Comparison of ENCODE assay signal across 17 mouse cellular contexts in the genomic region with DNA sequence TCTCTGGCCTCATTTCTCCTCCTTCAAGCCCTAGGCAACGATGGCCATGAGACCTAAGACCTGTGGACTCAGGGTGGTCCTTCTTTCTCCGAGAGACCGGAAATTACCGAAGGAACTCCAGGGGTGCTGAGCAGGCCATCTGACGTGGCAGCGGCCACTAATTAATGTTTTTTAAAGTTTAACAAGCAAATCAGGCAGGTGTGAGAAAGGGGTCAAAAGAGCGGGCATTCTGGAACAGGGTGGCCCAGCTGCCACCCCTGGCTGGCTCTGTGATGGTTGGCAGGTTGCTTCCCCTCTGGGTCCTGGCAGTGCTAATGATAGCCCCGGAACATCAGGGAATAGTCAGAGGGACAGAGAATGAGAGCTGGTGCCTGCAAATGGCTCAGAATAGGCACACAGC. TPM values are rescaled to one million over a fixed set of nuclear protein-coding genes. Genes with fewer than 3 reads are reported as not detected.
DNase-seq lines count a peak whose midpoint lies in the region; ATAC-seq lines count a peak whose summit lies in the region.
"Had no signal": no experiment of that assay in that cellular context is flagged by ENCODE, and none has a peak within 500 bp of the region (broad histone marks: within the 10 kb centered on the region; RNA-seq: fewer than 3 reads in every experiment).

No protein-coding gene starts in this region.

- intact Hi-C loops in left cerebral cortex, postnatal 4 days (cut with DNase I), result no loop called here
- intact Hi-C loops in left cerebral cortex, postnatal 25 days (cut with DNase I), result no loop called here

- H3K27ac ChIP-seq in kidney, embryonic 15.5 days, result peak overlapping the region; percentile 65
- peak overlapping the region; percentile 53; the same call in 1 of the 2 replicates for H3K27ac ChIP-seq in limb, embryonic 10.5 days
- H3K27ac ChIP-seq: hindbrain, embryonic 14.5 days; liver, embryonic 14.5 days; neural tube, embryonic 13.5 days had no signal

- peak; percentile 35 for ATAC-seq in kidney, embryonic 15.5 days (replicated peaks; ENCODE audit: low FRiP score)
- ATAC-seq in cerebellum, adult (ENCODE audit: insufficient number of reproducible peaks, low FRiP score, low TSS enrichment), result no peak
- ATAC-seq: forebrain, postnatal 0 days; intestine, embryonic 16.5 days had no signal

- peaks cover 66% of the 10 kb centered on the region for H3K4me1 ChIP-seq in kidney, embryonic 15.5 days
- H3K4me1 ChIP-seq in limb, embryonic 10.5 days, result peaks cover 79% of the 10 kb centered on the region

- H3K4me3 ChIP-seq in kidney, embryonic 15.5 days (replicated peaks), result no peak overlapping the region
- no peak overlapping the region for H3K4me3 ChIP-seq in limb, embryonic 10.5 days
- H3K4me3 ChIP-seq: neural tube, embryonic 13.5 days had no signal

- WGBS in kidney, embryonic 15.5 days, result 49% methylated on average over 8 of the region's 8 CpGs
- 53% methylated on average over 8 of the region's 8 CpGs for WGBS in limb, embryonic 10.5 days

- no peak overlapping the region for H3K9ac ChIP-seq in kidney, embryonic 15.5 days
- H3K9ac ChIP-seq: forebrain, postnatal 0 days; hindbrain, embryonic 14.5 days; liver, embryonic 14.5 days; neural tube, embryonic 13.5 days had no signal

- no peaks in the 10 kb centered on the region for H3K27me3 ChIP-seq in kidney, embryonic 15.5 days
- H3K27me3 ChIP-seq in limb, embryonic 10.5 days (ENCODE audit: low read depth, poor library complexity, severe bottlenecking), result 0 out of 2 replicates have a peak, but pooled peaks cover 16% of the 10 kb centered on the region

- H3K4me2 ChIP-seq in kidney, embryonic 15.5 days, result no peak overlapping the region
- H3K4me2 ChIP-seq: hindbrain, embryonic 14.5 days; neural tube, embryonic 13.5 days had no signal

- peak; percentile 42 for DNase-seq in left cerebral cortex, postnatal 4 days
- no peak for DNase-seq in left cerebral cortex, postnatal 25 days (ENCODE audit: low spot score in 2 of 2)
- peak; percentile 77 for DNase-seq in kidney, adult 18-20 months
- DNase-seq in limb, embryonic 10.5 days (ENCODE audit: low spot score), result no peak
- DNase-seq in MN1 (ENCODE audit: low spot score), result no peak
- DNase-seq: cerebellum, adult 11 months; cerebellum, postnatal 14 days; forebrain, postnatal 0 days; right cerebral cortex, postnatal 4 days; thymus, postnatal 14 days had no signal

- H3K9me3 ChIP-seq in kidney, embryonic 15.5 days (replicated peaks), result no peaks in the 10 kb centered on the region
- no peaks in the 10 kb centered on the region for H3K9me3 ChIP-seq in limb, embryonic 10.5 days (replicated peaks)
- H3K9me3 ChIP-seq: neural tube, embryonic 13.5 days had no signal

- H3K36me3 ChIP-seq in kidney, embryonic 15.5 days, result no peaks in the 10 kb centered on the region
- no peaks in the 10 kb centered on the region for H3K36me3 ChIP-seq in limb, embryonic 10.5 days
- H3K36me3 ChIP-seq: neural tube, embryonic 13.5 days had no signal

RNA-seq across cellular contexts. Expression of a gene that starts 42.7 kb away (rescaled TPM):
- 10 to 100 TPM in 1 of 2 experiments, 1 to 10 TPM in 1; 8.3 to 10.1 TPM for total RNA-seq in left cerebral cortex, postnatal 4 days (2021)
- 10 to 100 TPM; 41.3 to 43.0 TPM for total RNA-seq in left cerebral cortex, postnatal 25 days (2021)
- 4.9 and 5.5 TPM in 2 replicates for polyA plus RNA-seq in kidney, embryonic 15.5 days (2015; fragmentation: Nextera tagmentation; extraction: Ambion mirVana)
- polyA plus RNA-seq in limb, embryonic 10.5 days (2016; fragmentation: Nextera tagmentation; extraction: Ambion mirVana), result 2.0 and 3.0 TPM in 2 replicates
- total RNA-seq: megakaryocyte-erythroid progenitor cell, adult 5-6 weeks had no signal

Comparison
In these comparisons a context has a peak if more than half of its experiments do, and no peak if none do; other contexts are left out.
1. DNase-seq: peak in left cerebral cortex, postnatal 4 days (single experiment) and kidney, adult 18-20 months (single experiment); none in left cerebral cortex, postnatal 25 days (0 of 2), limb, embryonic 10.5 days (single experiment) and MN1 (single experiment).